Mouse (Mus musculus) 3T3-L1 (cell line): ENCODE measurements around the gene Sorl1.
A peak's percentile ranks its signal among the peaks of the same experiment; 100 is the strongest.

ENCODE experiments used
- DNase-seq: peaks from one replicate; pipeline ENCODE4 v3.0.0-alpha.2; 2015; ENCODE audit warnings: low read depth, low spot score

Gene Sorl1

GRCm38 (mm10) chr9:42054339-42055272, 69.5 kb downstream of the Sorl1 start:
- DNase-seq: no peak

DNA sequence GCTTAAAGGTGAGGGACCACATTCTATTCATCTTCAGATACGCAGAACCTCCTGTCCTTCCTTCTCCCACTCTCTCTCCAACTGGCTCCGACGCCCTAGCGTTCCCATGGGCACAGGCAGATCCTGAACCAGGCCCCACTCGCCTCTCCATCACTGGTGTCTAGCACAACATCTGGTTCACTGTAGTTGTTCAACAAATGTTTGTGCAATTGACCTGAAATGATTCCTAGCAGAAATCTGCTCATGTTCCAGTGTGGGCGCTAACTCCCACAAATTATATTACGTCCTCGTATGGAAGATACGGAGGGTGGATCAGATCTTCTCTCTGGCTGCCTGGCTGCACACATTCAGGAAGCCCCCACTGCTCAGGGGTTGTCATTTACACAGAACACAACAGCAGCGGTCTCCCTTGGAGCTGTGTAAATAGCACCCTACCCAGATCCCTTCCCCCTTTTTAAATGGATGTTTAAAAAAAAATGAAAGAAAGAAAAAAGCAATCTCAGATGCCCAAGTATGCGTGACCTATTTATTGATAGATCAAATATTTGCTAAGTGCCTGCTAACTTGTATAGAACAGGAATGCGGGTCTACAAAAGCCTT, 70.4 kb downstream of the Sorl1 start:
- DNase-seq: no peak

DNA sequence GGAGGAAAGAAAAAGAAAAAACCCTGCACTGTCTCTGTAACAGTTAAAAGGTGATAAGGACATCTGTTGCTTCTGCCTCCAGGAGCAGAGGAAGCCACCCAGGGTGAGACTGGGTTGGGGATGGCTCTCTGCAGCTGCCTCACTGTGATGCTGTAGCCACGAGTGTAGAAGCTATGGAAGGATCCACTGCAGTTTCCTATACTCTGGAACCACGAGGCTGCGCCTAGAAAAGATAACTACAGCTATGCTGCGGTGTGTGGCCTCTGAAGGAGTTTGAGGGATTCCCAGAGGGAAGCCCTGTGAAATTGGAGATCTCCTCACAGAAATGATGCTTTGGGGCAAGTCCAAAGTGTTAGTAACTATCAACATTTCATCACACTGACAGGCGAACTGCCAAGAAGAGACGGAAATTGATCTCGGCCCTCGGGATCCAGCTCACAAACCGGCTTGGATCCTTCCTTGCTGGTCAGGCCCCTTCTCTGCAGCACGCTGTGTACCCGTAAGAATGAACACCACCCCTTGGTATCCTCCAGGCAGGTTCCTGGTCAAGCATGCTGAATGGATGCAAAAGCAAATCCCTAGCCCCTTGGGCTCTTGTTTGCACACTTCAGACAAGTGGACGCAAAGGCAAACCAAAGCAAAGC, 71.3 kb downstream of the Sorl1 start:
- DNase-seq: peak; percentile 88

DNA sequence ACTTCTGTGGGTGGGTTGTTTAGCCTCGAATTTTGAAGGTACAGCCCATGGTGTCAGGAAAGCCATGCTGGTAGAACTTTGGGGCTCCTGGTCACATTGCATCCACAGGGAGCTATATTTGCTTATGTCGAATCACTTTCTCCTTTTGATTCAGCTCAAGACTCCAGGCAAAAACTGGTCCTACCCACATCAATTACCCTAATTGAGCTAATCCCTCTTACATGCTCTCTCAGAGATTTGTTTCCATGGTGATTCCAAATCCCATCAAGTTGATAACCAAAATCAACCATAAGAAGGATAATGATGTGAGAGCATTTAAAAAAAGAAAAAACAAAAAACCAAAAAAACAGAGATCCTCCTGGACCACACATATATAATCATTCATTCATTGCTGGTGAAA, 75.6 kb downstream of the Sorl1 start:
- no peak for DNase-seq

GRCm38 (mm10) chr9:42047786-42048185, 76.3 kb downstream of the Sorl1 start:
- no peak for DNase-seq

DNA sequence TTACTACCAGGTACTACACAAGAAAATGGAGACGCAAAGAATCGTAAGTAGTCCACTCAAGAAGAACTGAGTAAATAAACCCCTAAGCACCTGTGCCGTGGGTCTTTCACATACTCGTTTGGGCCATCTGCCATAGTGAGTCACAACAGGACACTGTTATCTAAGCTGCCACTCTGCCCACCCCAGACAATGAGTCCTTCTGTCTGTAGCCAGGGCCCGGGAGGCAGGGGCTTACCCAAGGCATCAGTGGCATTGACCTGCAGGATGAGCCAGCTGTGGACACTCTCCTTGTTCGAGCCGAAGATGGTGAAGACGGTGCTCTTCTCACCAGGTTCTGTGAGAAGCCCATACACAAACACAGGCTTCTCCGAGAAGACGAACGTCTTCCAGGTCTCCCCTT, 77.8 kb downstream of the Sorl1 start:
- no peak for DNase-seq

DNA sequence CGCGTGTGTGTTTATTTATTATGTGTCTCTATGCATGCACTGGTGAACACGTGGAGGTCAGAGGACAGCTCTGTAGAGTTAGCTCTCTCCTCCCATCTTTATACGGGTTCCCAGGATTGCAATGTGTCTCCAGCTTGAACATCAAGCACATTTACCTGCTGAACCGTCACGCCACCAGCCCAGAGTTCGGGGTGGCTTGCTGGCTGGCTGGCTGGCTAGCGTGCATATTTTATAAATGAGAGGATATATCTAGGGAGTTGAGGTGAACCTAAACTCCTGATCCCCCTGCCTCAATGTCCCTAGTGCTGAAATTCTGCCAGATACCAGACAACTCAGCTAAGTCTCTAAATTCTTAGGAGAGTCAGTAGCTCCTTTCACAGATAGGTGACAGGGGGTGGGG, 79.4 kb downstream of the Sorl1 start:
- DNase-seq: no peak

- DNase-seq: no peak
These were observed 80.2 kb downstream of the Sorl1 start for GRCm38 (mm10) chr9:42043934-42044333.

DNA sequence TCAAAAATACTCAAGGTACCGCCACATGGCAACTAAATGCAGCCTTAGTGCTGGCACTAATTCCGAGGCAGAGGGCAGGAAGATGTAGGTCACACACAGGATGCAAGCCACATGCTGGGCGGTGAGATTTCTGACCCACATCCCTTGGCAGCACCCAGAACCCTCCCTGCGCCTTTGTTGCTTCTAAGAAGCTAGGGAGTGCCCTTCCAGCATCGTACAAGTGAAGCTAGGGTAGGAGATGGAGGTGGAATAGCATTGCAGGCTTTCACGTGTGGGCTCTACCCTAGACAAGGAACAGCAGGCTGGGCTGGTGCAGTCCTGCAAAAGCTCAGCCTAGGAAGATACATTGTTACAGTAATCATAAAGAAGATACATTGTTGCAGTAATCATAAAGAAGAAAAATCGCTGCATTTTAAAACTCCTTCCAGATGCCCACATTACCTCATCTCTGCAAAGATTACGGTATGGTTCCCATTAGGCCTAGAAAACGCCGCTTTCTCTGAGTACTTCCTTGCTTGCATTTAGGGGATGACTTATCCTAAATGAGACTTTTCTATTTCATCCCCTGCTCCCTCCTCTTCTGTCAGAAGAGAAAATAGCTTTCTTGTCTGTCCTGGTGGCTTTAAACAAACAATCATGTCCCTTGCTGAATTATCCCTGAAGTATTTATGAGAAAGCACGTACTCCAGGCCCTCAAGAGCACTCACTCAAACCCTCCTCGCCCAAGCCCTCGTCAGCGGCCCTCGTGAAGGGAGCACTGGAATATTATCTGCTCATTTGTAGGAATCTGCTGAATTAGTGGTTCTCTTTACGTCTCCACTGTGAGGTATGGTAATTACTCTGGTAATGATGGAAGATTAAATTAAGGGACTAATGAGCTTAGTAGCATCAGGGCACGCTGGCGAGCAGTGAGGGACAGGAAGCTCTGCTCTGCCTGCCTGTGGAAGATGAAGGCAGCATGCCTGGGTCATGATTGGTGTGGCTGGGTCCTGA, 84.8 kb downstream of the Sorl1 start:
- no peak for DNase-seq

- no peak for DNase-seq
These were observed 87.2 kb downstream of the Sorl1 start for GRCm38 (mm10) chr9:42036885-42037284.

DNA sequence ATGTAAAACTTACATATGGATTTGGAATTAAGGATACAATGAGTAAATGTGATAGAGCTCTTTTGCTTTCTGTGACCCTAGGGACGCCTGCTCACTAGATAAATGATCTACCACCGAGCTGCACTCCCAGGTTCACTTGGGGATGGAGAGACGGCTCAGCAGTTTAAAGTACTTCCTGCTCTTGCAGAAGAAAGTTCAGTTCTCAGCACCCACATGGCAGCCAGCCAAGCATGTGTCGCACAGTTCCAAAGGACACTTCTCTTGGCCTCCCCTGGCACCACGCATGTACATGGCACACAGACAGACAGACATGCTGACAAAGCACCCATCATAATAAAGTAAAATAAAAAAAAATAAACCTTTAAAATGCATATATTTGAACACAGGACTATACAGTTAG, 88.1 kb downstream of the Sorl1 start:
- no peak for DNase-seq

- DNase-seq: no peak
These were observed 88.8 kb downstream of the Sorl1 start for GRCm38 (mm10) chr9:42035213-42035765.

- DNase-seq: no peak
These were observed 90.0 kb downstream of the Sorl1 start for GRCm38 (mm10) chr9:42034116-42034520.

- DNase-seq: no peak
These were observed 90.6 kb downstream of the Sorl1 start for GRCm38 (mm10) chr9:42033291-42034115.

- no peak for DNase-seq
These were observed 91.7 kb downstream of the Sorl1 start for GRCm38 (mm10) chr9:42032419-42032818.

DNA sequence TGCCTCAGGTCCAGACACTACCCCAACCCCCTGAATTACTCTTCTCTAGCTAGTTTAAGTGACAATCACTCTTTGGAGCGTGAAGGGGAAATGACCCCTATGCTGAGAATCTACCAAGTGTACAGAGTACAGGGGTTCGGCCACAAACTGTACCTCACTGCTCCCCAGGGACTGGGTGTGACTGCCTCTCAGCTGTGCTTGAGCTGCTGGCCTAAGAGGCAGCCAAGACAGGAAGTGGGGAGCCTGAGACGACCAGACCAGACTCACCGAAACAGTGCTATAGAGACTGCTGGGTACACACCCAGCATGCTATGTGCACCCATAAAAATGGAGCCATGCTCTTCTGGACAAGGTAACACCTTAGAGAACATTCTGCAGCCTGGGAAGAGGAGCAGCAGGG, 95.3 kb downstream of the Sorl1 start:
- DNase-seq: peak; percentile 64

DNA sequence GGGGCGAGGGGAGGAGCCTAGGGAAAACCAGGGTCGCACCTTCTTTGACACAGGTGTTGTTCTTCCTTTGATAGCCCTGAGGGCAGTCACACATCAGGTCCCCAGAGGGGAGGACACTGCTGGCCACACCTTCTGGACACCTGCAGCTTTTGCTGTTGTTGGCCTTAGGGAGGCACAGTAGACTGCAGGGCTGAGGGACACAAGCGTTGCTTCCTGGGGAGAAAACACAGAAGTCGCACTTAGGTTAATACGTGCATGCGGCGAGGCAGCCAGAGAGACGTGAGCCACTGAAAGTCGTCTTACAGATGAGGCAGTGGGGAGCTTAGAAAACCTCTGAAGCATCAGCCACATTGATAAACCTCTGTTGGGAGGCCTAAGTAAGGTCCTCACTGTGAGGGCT, 99.8 kb downstream of the Sorl1 start:
- no peak for DNase-seq

DNA sequence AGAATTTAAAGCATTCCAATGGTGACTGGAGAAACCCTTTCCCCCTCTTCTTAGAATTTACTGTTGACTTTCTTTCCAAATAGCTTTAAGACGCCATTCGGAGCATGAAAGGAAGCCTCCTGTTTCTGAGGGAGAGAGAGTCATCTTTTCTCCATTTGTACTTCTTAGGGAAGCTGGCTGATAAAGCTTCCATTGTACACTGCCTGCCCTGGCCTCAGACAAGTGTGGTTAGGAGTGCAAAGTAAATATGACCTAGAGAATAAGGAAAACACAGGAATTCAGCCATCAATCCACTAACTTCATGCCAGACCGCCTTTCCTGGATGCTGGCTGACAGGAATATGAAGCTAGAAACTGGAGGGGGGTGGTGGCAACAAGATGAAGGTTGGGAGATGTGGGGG, 100.7 kb downstream of the Sorl1 start:
- no peak for DNase-seq

DNA sequence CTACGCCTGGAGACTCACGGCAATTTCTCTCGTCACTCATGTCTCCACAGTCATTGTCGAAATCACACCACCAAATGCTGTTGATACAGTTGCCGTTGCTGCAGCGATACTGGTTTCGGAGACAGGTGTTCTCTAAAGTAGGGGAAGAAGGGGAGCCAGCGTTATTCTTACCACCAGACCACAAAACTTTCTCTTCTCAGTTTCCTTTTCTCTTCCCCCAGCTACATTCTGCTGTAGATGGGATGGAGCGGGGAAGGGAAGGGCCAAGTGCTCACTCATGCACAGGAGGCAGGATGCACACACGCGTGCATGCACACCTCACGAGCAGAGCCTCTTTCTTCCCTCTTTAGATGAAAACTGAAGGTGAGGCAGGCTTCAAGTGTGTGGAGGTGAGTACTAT, 101.8 kb downstream of the Sorl1 start:
- no peak for DNase-seq

DNA sequence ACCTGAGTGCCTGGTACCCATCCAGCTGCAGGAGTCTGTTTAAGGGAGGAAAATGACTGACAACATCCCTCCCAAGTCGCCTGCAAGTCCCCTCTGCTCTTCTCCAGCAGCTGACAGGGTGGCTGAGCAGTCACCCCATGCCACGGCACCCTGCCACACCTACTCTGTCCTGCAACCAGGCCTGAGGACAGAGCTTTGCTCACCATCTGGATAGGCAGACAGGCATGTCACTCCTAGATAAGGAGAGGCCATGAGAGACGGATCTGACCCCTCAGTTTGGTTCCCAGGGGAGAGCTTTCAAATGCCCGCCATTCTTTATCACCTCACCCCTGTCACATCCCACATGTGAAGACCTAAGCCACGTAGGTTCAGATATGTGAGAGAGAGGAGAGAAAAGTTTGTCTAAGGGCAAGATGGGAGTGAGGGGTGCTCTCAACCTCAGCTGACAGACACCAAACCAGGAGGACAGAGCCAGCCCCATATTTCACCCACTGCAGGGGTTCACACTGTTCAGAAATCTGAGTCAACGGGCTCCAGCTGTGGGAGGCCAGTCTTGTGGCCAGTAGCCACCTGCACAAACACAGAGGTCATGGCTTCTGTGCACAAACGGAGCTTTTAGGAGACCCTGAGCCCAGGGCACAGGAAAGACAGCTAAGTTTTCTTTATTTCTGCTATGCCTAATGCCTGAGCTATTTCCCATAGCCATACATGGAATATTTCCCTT, 104.6 kb downstream of the Sorl1 start:
- DNase-seq: no peak
